Mouse (Mus musculus): ENCODE data around the gene Rasal1.

Gene Rasal1

GRCm38 (mm10) chr5:120693931-120694694 lies 45.5 kb downstream of the Rasal1 start:
- no peak for DNase-seq (ENCODE audit: low read depth, low spot score)

- no peak for DNase-seq (ENCODE audit: low read depth, low spot score)
These were observed 46.1 kb downstream of the Rasal1 start for GRCm38 (mm10) chr5:120694695-120695074.

GRCm38 (mm10) chr5:120696057-120696743 lies 47.6 kb downstream of the Rasal1 start:
- no peak for DNase-seq (ENCODE audit: low read depth, low spot score)

GRCm38 (mm10) chr5:120696865-120697264 lies 48.3 kb downstream of the Rasal1 start:
- no peak for DNase-seq (ENCODE audit: low read depth, low spot score)

- no peak for DNase-seq (ENCODE audit: low read depth, low spot score)
These were observed 49.6 kb downstream of the Rasal1 start for GRCm38 (mm10) chr5:120698181-120698580.

GRCm38 (mm10) chr5:120698801-120699391 lies 50.3 kb downstream of the Rasal1 start:
- no peak for DNase-seq (ENCODE audit: low read depth, low spot score)

- no peak for DNase-seq (ENCODE audit: low read depth, low spot score)
These were observed 52.6 kb downstream of the Rasal1 start for GRCm38 (mm10) chr5:120700996-120701790.

GRCm38 (mm10) chr5:120702421-120702820 lies 53.8 kb downstream of the Rasal1 start:
- no peak for DNase-seq (ENCODE audit: low read depth, low spot score)

GRCm38 (mm10) chr5:120702969-120703368 lies 54.4 kb downstream of the Rasal1 start:
- DNase-seq (ENCODE audit: low read depth, low spot score), result no peak

GRCm38 (mm10) chr5:120703660-120704059 lies 55.0 kb downstream of the Rasal1 start:
- DNase-seq (ENCODE audit: low read depth, low spot score), result no peak

- no peak for DNase-seq (ENCODE audit: low read depth, low spot score)
These were observed 55.8 kb downstream of the Rasal1 start for GRCm38 (mm10) chr5:120704421-120704820.

GRCm38 (mm10) chr5:120706541-120706940 lies 57.9 kb downstream of the Rasal1 start:
- no peak for DNase-seq (ENCODE audit: low read depth, low spot score)

GRCm38 (mm10) chr5:120706976-120707375 lies 58.4 kb downstream of the Rasal1 start:
- DNase-seq (ENCODE audit: low read depth, low spot score), result no peak

GRCm38 (mm10) chr5:120710161-120710825 lies 61.7 kb downstream of the Rasal1 start:
- no peak for DNase-seq (ENCODE audit: low read depth, low spot score)

- no peak for DNase-seq (ENCODE audit: low read depth, low spot score)
These were observed 62.2 kb downstream of the Rasal1 start for GRCm38 (mm10) chr5:120710826-120711248.

- DNase-seq (ENCODE audit: low read depth, low spot score), result no peak
These were observed 62.8 kb downstream of the Rasal1 start for GRCm38 (mm10) chr5:120711416-120711815.

GRCm38 (mm10) chr5:120711827-120712226 lies 63.2 kb downstream of the Rasal1 start, which contains the start of gene Dtx1:
Gene Dtx1 (minus strand): TSS chr5:120711927.
- no peak for DNase-seq (ENCODE audit: low read depth, low spot score)

- no peak for DNase-seq (ENCODE audit: low read depth, low spot score)
These were observed 64.1 kb downstream of the Rasal1 start for GRCm38 (mm10) chr5:120712721-120713120.

- no peak for DNase-seq (ENCODE audit: low read depth, low spot score)
These were observed 65.7 kb downstream of the Rasal1 start for GRCm38 (mm10) chr5:120714314-120714713.

- no peak for DNase-seq (ENCODE audit: low read depth, low spot score)
These were observed 68.5 kb downstream of the Rasal1 start for GRCm38 (mm10) chr5:120717136-120717535.
